In the genomic region with DNA sequence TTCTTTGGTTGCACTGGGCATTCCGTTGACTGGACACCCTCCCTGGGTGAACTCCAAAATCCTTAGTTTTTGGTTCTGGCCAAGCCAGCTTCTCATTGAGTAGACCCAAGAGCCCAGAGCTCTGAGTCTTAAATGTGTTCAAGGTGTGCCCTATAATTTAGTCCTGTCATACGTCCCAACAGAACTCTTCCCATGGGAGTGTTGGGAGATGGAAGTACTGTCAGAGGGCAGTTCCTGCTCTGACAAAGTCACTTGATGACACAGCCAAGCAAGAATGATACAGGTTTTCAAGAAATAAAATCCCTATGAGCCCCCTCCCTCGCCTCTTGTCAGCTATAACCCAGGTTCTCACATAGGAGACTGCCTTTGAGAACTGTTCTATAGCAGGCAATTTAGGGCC, we compare ENCODE assay signal across 8 mouse cellular contexts. TPM values are rescaled to one million over a fixed set of nuclear protein-coding genes. Genes with fewer than 3 reads are reported as not detected.
DNase-seq lines count a peak whose midpoint lies in the region; ATAC-seq lines count a peak whose summit lies in the region.

No protein-coding gene starts in this region.

- ATAC-seq in cerebellum, adult (ENCODE audit: insufficient number of reproducible peaks, low FRiP score, low TSS enrichment), result 0 out of 2 replicates have a peak, but pooled peaks have one; percentile 9
- 0 out of 2 replicates have a peak, but pooled peaks have one; percentile 19 for ATAC-seq in liver, embryonic 11.5 days (replicated peaks; ENCODE audit: low FRiP score)
- ATAC-seq in neural tube, embryonic 14.5 days (ENCODE audit: low read depth), result peak; percentile 52; the same call in 1 of the 2 replicates

- H3K4me2 ChIP-seq in liver, embryonic 11.5 days, result peak overlapping the region; percentile 96
- peak overlapping the region; percentile 100 for H3K4me2 ChIP-seq in neural tube, embryonic 14.5 days (ENCODE audit: low read depth, low read length)

- H3K27ac ChIP-seq in liver, embryonic 11.5 days (ENCODE audit: low read depth, low read length), result no peak overlapping the region
- no peak overlapping the region for H3K27ac ChIP-seq in limb, embryonic 10.5 days
- no peak overlapping the region for H3K27ac ChIP-seq in neural tube, embryonic 14.5 days (ENCODE audit: low read depth, low read length)

- no peaks in the 10 kb centered on the region for H3K9me3 ChIP-seq in liver, embryonic 11.5 days (ENCODE audit: control insufficient read depth, low read length)
- no peaks in the 10 kb centered on the region for H3K9me3 ChIP-seq in limb, embryonic 10.5 days (replicated peaks)
- H3K9me3 ChIP-seq in neural tube, embryonic 14.5 days (ENCODE audit: control insufficient read depth, low read length), result no peaks in the 10 kb centered on the region

- DNase-seq in cerebellum, adult 9-10 months, result no peak
- no peak for DNase-seq in liver, embryonic 11.5 days (ENCODE audit: low spot score)
- no peak for DNase-seq in liver
- no peak for DNase-seq in limb, embryonic 10.5 days (ENCODE audit: low spot score)
- no peak for DNase-seq in thymus, postnatal 36 days
- DNase-seq in kidney, adult 8-10 months, result no peak

- no peak overlapping the region for H3K9ac ChIP-seq in liver, embryonic 11.5 days (ENCODE audit: low read depth, low read length)
- H3K9ac ChIP-seq in neural tube, embryonic 14.5 days (replicated peaks; ENCODE audit: low read depth, low read length), result no peak overlapping the region

- H3K27me3 ChIP-seq in liver, embryonic 11.5 days (replicated peaks; ENCODE audit: control insufficient read depth, insufficient read depth, low read length), result no peaks in the 10 kb centered on the region
- no peaks in the 10 kb centered on the region for H3K27me3 ChIP-seq in limb, embryonic 10.5 days (ENCODE audit: low read depth, poor library complexity, severe bottlenecking)
- no peaks in the 10 kb centered on the region for H3K27me3 ChIP-seq in neural tube, embryonic 14.5 days (ENCODE audit: control insufficient read depth, insufficient read depth, low read length)

- H3K36me3 ChIP-seq in liver, embryonic 11.5 days (ENCODE audit: control insufficient read depth, insufficient read depth, low read length), result no peaks in the 10 kb centered on the region; the same call in 1 of the 2 replicates
- H3K36me3 ChIP-seq in limb, embryonic 10.5 days, result peaks cover 29% of the 10 kb centered on the region
- peaks cover 13% of the 10 kb centered on the region; the same call in 1 of the 2 replicates for H3K36me3 ChIP-seq in neural tube, embryonic 14.5 days (ENCODE audit: control insufficient read depth, insufficient read depth, low read length)

- H3K4me1 ChIP-seq in liver, embryonic 11.5 days (replicated peaks; ENCODE audit: control insufficient read depth, insufficient read depth, low read length), result 0 out of 2 replicates have a peak, but pooled peaks cover 6% of the 10 kb centered on the region
- H3K4me1 ChIP-seq in limb, embryonic 10.5 days, result peaks cover 13% of the 10 kb centered on the region
- H3K4me1 ChIP-seq in neural tube, embryonic 14.5 days (ENCODE audit: control insufficient read depth, insufficient read depth, low read length), result 0 out of 2 replicates have a peak, but pooled peaks cover 5% of the 10 kb centered on the region

- 80% methylated on average over 3 of the region's 3 CpGs for WGBS in liver, embryonic 11.5 days
- 82% methylated on average over 3 of the region's 3 CpGs for WGBS in limb, embryonic 10.5 days
- 70% methylated on average over 3 of the region's 3 CpGs for WGBS in neural tube, embryonic 14.5 days

- H3K4me3 ChIP-seq in liver, embryonic 11.5 days (ENCODE audit: low read depth, low read length), result no peak overlapping the region; the same call in 1 of the 2 replicates
- peak overlapping the region; percentile 72; the same call in 1 of the 2 replicates for H3K4me3 ChIP-seq in limb, embryonic 10.5 days
- no peak overlapping the region; the same call in 1 of the 2 replicates for H3K4me3 ChIP-seq in neural tube, embryonic 14.5 days (ENCODE audit: low read depth, low read length)

RNA-seq across cellular contexts. Expression of a gene that starts 0.4 kb away (rescaled TPM):
- 0.05 TPM in 1 of 2 replicates, not detected in the other for polyA plus RNA-seq in liver, embryonic 11.5 days (2014; fragmentation: Nextera tagmentation; extraction: Ambion mirVana)
- 0.15 and 0.21 TPM in 2 replicates for polyA plus RNA-seq in limb, embryonic 10.5 days (2016; fragmentation: Nextera tagmentation; extraction: Ambion mirVana)
- 0.70 and 0.81 TPM in 2 replicates for polyA plus RNA-seq in neural tube, embryonic 14.5 days (2014; fragmentation: Nextera tagmentation; extraction: Ambion mirVana)

RNA-seq across cellular contexts. Expression of a gene that starts 24.3 kb away (rescaled TPM):
- polyA plus RNA-seq in liver, embryonic 11.5 days (2014; fragmentation: Nextera tagmentation; extraction: Ambion mirVana), result 77.3 and 77.7 TPM in 2 replicates
- 121 and 131 TPM in 2 replicates for polyA plus RNA-seq in limb, embryonic 10.5 days (2016; fragmentation: Nextera tagmentation; extraction: Ambion mirVana)
- polyA plus RNA-seq in neural tube, embryonic 14.5 days (2014; fragmentation: Nextera tagmentation; extraction: Ambion mirVana), result 102 and 117 TPM in 2 replicates

RNA-seq across cellular contexts. Expression of a gene that starts 24.4 kb away (rescaled TPM):
- 2.1 and 2.3 TPM in 2 replicates for polyA plus RNA-seq in liver, embryonic 11.5 days (2014; fragmentation: Nextera tagmentation; extraction: Ambion mirVana)
- polyA plus RNA-seq in limb, embryonic 10.5 days (2016; fragmentation: Nextera tagmentation; extraction: Ambion mirVana), result 0.85 and 1.1 TPM in 2 replicates
- 1.6 and 2.2 TPM in 2 replicates for polyA plus RNA-seq in neural tube, embryonic 14.5 days (2014; fragmentation: Nextera tagmentation; extraction: Ambion mirVana)
